Mouse (Mus musculus) layer of hippocampus, postnatal 10 days (tissue): ENCODE results near the gene Upk1a. TPM values are rescaled to one million over a fixed set of nuclear protein-coding genes. Genes with fewer than 3 reads are reported as not detected.

Source experiments
- DNase-seq, 2 experiments: peaks; one replicate each; pipeline ENCODE4 v3.0.0; 2021; ENCODE audit warnings: low spot score in 2 of 2
- total RNA-seq, 2 experiments: library from RNA; stranded (reverse); gene quantifications; 2 replicates each; pipeline ENCODE4 v1.2.3; 2021

The Upk1a gene
- total RNA-seq, 2 experiments from 2014 or later = 0.22 to 0.34 TPM

- no peak for DNase-seq
Observed at GRCm38 (mm10) chr7:30579950-30580349, 32.7 kb downstream of the Upk1a start.

- no peak for DNase-seq
Observed at GRCm38 (mm10) chr7:30572969-30573368, 39.7 kb downstream of the Upk1a start.

- no peak for DNase-seq
Observed at GRCm38 (mm10) chr7:30572389-30572788, 40.3 kb downstream of the Upk1a start.

- DNase-seq = no peak
Observed at GRCm38 (mm10) chr7:30567555-30567954, 45.1 kb downstream of the Upk1a start.

GRCm38 (mm10) chr7:30566033-30566432 lies 46.6 kb downstream of the Upk1a start:
- DNase-seq = no peak

- DNase-seq = no peak
Observed at GRCm38 (mm10) chr7:30564970-30565571, 47.6 kb downstream of the Upk1a start, which contains the start of gene Igflr1. TSS of gene Igflr1 (plus strand) at chr7:30565427.

- DNase-seq = no peak
Observed at GRCm38 (mm10) chr7:30563906-30564280, 48.8 kb downstream of the Upk1a start.

GRCm38 (mm10) chr7:30563117-30563905 lies 49.3 kb downstream of the Upk1a start, which contains the start of the genes U2af1l4, Gm49396 and Psenen:
TSS of gene U2af1l4 (plus strand) at chr7:30563301.
TSS of gene Gm49396 (plus strand) at chr7:30563344.
TSS of gene Psenen (minus strand) at chr7:30563627.
- DNase-seq = peak; percentile 93 to 96

GRCm38 (mm10) chr7:30562526-30563116 lies 50.0 kb downstream of the Upk1a start:
- no peak for DNase-seq

- DNase-seq = no peak
Observed at GRCm38 (mm10) chr7:30560296-30560695, 52.4 kb downstream of the Upk1a start.

GRCm38 (mm10) chr7:30559443-30559954 lies 53.1 kb downstream of the Upk1a start, which contains the start of gene Lin37:
TSS of gene Lin37 (minus strand) at chr7:30559838.
- DNase-seq = peak; percentile 95 to 96

- no peak for DNase-seq
Observed at GRCm38 (mm10) chr7:30558656-30559442, 53.8 kb downstream of the Upk1a start.

- DNase-seq = no peak
Observed at GRCm38 (mm10) chr7:30557901-30558514, 54.6 kb downstream of the Upk1a start.

GRCm38 (mm10) chr7:30556894-30557536 lies 55.6 kb downstream of the Upk1a start:
- no peak for DNase-seq

GRCm38 (mm10) chr7:30553810-30554584 lies 58.6 kb downstream of the Upk1a start:
- no peak for DNase-seq
